Mouse (Mus musculus): ENCODE measurements around the gene Nup107.

DNA sequence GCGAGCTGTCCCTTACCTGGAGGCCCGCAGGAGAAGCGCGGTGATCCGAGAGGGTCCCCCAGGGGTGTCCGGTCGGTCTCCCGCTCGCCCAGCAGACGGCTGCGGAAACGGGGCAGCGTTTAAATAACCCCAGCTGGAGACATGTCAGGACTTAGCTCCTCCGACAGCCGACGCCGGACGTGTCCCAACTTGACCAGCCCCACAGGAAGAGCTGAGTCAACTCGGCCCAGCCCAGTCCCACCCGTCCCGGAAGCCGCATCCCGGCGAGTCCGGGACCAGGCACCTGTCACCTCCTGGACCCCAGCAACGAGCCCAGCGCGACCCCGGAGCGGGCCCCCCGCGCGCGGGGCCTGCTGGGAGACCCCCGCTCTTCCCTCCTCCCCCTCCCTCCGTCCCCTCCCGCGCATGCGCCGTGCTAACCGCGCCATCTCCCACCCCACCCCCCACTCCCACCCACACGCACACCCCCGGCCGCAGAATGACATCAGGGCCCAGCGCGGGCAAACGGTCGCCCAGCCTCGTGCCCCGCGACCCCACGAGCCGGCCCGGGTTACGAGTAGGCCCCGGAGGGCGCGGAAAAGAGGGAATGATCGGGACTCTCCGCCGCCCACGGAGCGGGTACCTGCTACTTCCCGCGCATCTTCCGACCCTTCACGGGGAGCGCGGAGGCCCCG, 82.4 kb downstream of the Nup107 start:
- TF ChIP-seq CTCF (IDR thresholded peaks at IDR 0.05; ENCODE audit: control insufficient read depth, insufficient read depth, low read length) (no peak), POLR2A (IDR thresholded peaks at IDR 0.05; ENCODE audit: borderline replicate concordance, control insufficient read depth, low read depth, low read length) (peak; percentile 48; the same call in 1 of the 2 replicates)
